Mouse (Mus musculus): Measurements from ENCODE around the gene Olfr933.

- TF ChIP-seq POLR2A (IDR thresholded peaks at IDR 0.05; ENCODE audit: insufficient read depth, low read depth, low read length) (no peak), CTCF (IDR thresholded peaks at IDR 0.05; ENCODE audit: insufficient read depth, low read depth, low read length) (no peak)
These were observed 18.6 kb upstream of the Olfr933 start for GRCm38 (mm10) chr9:38953401-38954123.

Data from olfactory bulb, adult 2 months (tissue).